Mouse (Mus musculus): ENCODE results near the gene Gm13420. TPM values are rescaled to one million over a fixed set of nuclear protein-coding genes. Genes with fewer than 3 reads are reported as not detected.

Gm13420 gene
- 0.75 and 0.85 TPM in 2 replicates for polyA plus RNA-seq (2015; fragmentation: Nextera tagmentation; extraction: Ambion mirVana)

GRCm38 (mm10) chr2:29751497-29751896 lies at the start of gene Gm13420:
Gene Gm13420 (minus strand): TSS chr2:29751685.

GRCm38 (mm10) chr2:29787937-29788681 lies 36.6 kb upstream of the Gm13420 start, which contains the start of gene Trub2:
Gene Trub2 (minus strand): TSS chr2:29788502.

GRCm38 (mm10) chr2:29787104-29787917 lies 35.8 kb upstream of the Gm13420 start, which contains the start of gene Coq4:
Gene Coq4 (plus strand): TSS chr2:29787493.

Other genes with a start within 250 kb of the Gm13420 start
- gene Rapgef1, start 132.0 kb downstream of the Gm13420 start, polyA plus RNA-seq (2015; fragmentation: Nextera tagmentation; extraction: Ambion mirVana) = 16.3 and 16.7 TPM in 2 replicates
- not detected in 2 replicates for gene Gm13547, start 7.6 kb upstream of the Gm13420 start, polyA plus RNA-seq (2015; fragmentation: Nextera tagmentation; extraction: Ambion mirVana)
- 35.9 and 50.8 TPM in 2 replicates for gene Coq4, start 35.8 kb upstream of the Gm13420 start, polyA plus RNA-seq (2015; fragmentation: Nextera tagmentation; extraction: Ambion mirVana)
- 30.1 and 35.4 TPM in 2 replicates for gene Trub2, start 36.8 kb upstream of the Gm13420 start, polyA plus RNA-seq (2015; fragmentation: Nextera tagmentation; extraction: Ambion mirVana)
- gene Slc27a4, start 50.9 kb upstream of the Gm13420 start, polyA plus RNA-seq (2015; fragmentation: Nextera tagmentation; extraction: Ambion mirVana) = 56.0 and 57.6 TPM in 2 replicates
- gene Urm1, start 68.4 kb upstream of the Gm13420 start, polyA plus RNA-seq (2015; fragmentation: Nextera tagmentation; extraction: Ambion mirVana) = 28.1 and 31.0 TPM in 2 replicates
- gene Cercam, start 117.5 kb upstream of the Gm13420 start, polyA plus RNA-seq (2015; fragmentation: Nextera tagmentation; extraction: Ambion mirVana) = 20.6 and 20.7 TPM in 2 replicates
- 59.9 and 65.7 TPM in 2 replicates for gene Odf2, start 137.5 kb upstream of the Gm13420 start, polyA plus RNA-seq (2015; fragmentation: Nextera tagmentation; extraction: Ambion mirVana)
- gene Gle1, start 183.7 kb upstream of the Gm13420 start, polyA plus RNA-seq (2015; fragmentation: Nextera tagmentation; extraction: Ambion mirVana) = 39.7 and 44.2 TPM in 2 replicates
- 183 and 244 TPM in 2 replicates for gene Sptan1, start 213.9 kb upstream of the Gm13420 start, polyA plus RNA-seq (2015; fragmentation: Nextera tagmentation; extraction: Ambion mirVana)